Mouse (Mus musculus): ENCODE data around the gene Eif4g1.
"Not testable (repeated sequence)": the region's sequence is repeated elsewhere in the genome, so short reads cannot be mapped to it uniquely, and the experiment has no call there.

The Eif4g1 gene

DNA sequence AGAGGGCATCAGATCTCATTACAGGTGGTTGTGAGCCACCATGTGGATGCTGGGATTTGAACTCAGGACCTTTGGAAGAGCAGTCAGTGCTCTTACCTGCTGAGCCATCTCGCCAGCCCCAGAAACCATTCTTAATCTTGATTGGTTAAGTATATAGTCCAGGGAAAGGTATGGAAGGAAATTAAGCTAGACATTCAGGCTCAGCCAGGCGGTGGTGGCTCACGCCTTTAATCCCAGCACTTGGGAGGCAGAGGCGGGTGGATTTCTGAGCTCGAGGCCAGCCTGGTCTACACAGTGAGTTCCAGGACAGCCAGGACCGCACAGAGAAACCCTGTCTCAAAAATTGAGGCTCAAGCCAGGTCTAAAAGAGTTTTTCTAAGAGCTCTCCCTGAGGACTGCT, at the start of gene Eif4g1:
Gene Eif4g1 (plus strand): TSS at position 301 of the 400 bp plus-strand sequence.
- DNase-seq (ENCODE audit: low read depth) = not testable (repeated sequence)

DNA sequence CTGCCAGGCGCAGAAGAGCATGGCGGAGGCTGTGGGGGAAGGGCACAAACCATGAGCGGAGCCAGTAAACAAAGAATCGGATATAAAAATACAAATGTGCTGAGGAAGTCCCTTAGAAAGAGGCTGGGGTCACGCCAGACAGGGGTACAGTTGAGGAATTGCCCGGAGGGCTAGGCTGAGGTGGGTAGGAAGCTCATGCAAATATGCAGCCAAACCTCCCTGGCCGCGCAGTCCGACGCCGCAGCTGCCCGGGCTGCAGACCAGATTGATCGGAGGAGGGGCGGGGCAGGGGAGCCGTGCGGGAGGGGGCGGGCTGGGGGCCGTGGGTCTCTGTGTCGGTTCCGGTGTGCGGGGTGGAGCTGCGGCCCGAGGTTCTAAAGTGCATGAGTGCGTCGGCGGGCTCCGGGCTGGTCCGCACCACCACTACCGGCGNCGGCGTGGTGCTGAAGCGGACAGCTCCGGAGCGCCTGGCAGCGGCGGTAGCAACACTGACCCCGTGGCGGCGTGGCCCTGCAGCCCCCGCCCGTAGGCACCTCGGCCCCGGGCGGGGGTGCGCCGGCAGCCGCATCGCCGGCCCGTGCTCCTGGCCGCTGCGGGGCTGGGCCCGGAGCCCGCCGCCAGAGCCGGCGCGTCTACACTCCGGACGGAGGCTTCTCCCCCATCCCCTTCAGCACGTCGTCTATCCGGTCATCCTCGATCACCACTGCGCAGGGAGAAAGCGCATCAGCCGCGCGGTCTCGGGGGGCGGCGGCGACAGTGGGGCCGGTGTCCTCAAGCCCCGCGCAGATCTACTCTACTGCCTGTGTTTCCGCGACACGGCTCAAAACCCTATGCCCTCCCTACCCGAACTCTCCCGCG, 48.3 kb upstream of the Eif4g1 start:
- DNase-seq (ENCODE audit: low read depth) = no peak

DNA sequence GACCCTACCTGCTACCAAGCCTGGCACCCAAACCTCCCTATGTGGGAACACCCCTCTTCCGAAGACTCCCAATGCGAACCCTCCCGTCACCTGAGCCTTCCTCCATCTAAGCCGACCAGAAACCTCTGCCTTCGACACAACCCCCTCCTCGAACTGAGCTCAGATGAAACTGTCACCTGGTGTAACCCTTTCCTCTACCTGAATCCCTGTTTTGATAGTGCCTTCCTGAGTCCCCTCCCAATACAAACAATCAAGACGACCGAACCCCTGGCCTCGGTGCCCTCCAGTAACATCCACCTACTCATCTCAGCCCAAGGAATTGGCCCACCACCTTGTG, 47.7 kb upstream of the Eif4g1 start:
- DNase-seq (ENCODE audit: low read depth) = no peak

DNA sequence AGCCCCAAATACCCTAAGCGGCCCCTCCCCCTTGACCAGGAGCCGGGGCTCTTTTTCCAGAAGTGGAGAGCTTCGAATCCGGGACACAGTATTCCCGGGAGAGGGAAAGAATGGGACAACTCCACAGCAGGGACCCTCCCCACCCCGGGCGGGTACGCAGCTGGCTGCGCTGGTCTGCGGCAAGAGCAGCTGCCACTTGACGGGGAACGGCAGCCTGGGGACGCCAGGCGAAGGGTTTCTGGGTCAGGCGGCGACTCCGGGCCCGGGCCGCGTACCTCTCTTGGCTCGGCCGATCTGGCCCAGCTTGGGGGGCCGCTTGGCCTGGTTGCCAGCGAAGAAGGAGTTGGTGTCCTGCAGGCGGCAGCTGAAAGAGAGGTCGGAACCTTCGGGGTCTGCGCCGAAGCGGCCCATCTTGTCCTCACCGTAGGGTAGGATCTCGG, 47.3 kb upstream of the Eif4g1 start:
- DNase-seq (ENCODE audit: low read depth) = no peak

- DNase-seq (ENCODE audit: low read depth) = no peak
Measured at GRCm38 (mm10) chr16:20621191-20621990, 46.7 kb upstream of the Eif4g1 start, which contains the start of gene Camk2n2. Gene Camk2n2 (minus strand): TSS chr16:20621287.

- DNase-seq (ENCODE audit: low read depth) = no peak
Measured at GRCm38 (mm10) chr16:20621991-20622685, 46.0 kb upstream of the Eif4g1 start.

- no peak for DNase-seq (ENCODE audit: low read depth)
Measured at GRCm38 (mm10) chr16:20623211-20623610, 44.9 kb upstream of the Eif4g1 start.

- DNase-seq (ENCODE audit: low read depth) = no peak
Measured at GRCm38 (mm10) chr16:20628871-20629391, 39.2 kb upstream of the Eif4g1 start.

DNA sequence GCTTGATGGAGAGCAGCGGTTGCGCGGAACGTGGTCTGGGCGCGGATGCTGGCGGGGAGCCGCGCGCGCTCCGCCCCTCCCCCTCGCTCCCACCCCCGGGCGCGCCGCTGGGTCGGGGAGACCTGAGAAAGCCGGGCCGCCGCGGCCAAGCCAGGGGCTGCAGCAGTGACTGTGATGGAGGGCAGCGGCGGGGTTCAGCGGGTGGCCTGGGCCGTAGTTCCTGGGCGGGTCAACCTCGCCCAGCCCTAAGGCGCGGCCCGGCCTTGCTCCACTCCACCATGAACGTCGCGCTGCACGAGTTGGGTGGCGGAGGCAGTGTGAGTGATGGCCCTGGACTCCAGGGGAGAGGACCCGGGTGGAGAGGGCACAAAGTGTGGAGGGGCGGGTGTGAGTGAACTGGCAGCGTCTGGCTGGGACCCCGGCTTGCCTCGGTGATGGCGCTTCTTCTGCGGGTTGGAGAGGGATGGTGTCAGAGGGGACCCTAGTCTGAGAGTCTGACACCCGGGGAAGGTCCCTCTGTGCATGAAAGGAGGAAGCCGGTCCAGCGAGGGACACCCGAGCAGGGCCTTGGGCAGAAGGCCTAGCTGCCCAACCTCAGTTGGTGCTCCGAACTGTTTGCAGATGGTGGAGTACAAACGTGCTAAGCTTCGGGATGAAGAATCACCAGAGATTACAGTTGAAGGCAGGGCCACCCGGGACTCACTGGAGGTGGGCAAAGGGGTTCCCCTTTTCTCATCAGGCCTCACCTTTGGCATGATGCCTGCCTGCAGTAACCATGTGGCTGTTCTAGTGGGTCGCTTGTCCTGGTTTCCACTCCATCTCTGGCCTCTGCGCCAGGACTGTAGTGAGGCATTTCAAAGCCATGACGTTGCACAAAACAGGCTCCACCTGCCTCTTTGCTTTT, 38.1 kb upstream of the Eif4g1 start, which contains the start of gene Ece2:
Gene Ece2 (plus strand): TSS at position 98 of the 904 bp plus-strand sequence.
- no peak for DNase-seq (ENCODE audit: low read depth)

DNA sequence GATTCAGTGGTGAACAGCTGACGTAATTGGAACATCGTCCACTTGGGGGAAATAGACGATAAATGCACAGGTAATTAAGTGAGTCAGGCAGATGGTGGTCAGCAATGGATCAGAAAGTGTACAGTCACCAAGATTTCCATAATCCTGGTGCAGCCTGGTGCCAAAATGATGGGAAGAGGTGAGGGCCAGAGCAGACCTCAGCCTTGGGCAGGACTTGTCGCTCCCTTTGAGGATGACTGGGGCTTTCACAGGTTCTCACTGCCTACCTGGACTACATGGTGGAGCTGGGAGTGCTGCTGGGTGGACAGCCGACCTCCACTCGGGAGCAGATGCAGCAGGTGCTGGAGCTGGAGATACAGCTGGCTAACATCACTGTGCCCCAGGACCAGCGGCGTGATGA, 30.7 kb upstream of the Eif4g1 start:
- DNase-seq (ENCODE audit: low read depth) = no peak

- DNase-seq (ENCODE audit: low read depth) = no peak
Measured at GRCm38 (mm10) chr16:20638367-20638766, 29.7 kb upstream of the Eif4g1 start.

- DNase-seq (ENCODE audit: low read depth) = peak; percentile 23
Measured at GRCm38 (mm10) chr16:20642161-20642560, 26.0 kb upstream of the Eif4g1 start.

- DNase-seq (ENCODE audit: low read depth) = no peak
Measured at GRCm38 (mm10) chr16:20643911-20644310, 24.2 kb upstream of the Eif4g1 start.

- peak; percentile 87 for DNase-seq (ENCODE audit: low read depth)
Measured at GRCm38 (mm10) chr16:20651076-20651946, 16.8 kb upstream of the Eif4g1 start, which contains the start of gene Psmd2. Gene Psmd2 (plus strand): TSS chr16:20651652.

GRCm38 (mm10) chr16:20651947-20652310, 16.2 kb upstream of the Eif4g1 start:
- DNase-seq (ENCODE audit: low read depth) = no peak

GRCm38 (mm10) chr16:20653315-20653714, 14.8 kb upstream of the Eif4g1 start:
- DNase-seq (ENCODE audit: low read depth) = no peak

GRCm38 (mm10) chr16:20657661-20658060, 10.5 kb upstream of the Eif4g1 start:
- DNase-seq (ENCODE audit: low read depth) = no peak

- no peak for DNase-seq (ENCODE audit: low read depth)
Measured at GRCm38 (mm10) chr16:20670291-20670690, 2.2 kb downstream of the Eif4g1 start.

DNA sequence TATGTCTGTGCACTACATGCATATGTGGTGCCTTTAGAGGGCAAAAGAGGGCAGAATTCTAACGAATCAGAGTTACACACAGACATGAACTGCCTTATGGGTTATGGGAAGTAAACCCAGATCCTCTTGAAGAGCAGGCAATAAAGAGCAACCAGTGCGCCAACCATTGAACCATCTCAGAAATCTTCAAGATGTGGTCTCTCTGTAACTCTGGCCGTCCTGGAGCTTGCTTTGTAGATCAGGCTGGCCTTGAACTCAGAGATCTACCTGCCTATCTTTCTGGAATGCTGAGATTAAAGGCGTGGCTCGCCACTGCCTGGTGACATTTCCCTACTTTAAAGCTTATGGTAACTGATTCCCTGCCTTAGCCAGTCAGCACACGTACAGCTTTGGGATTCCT, 3.8 kb downstream of the Eif4g1 start:
- no peak for DNase-seq (ENCODE audit: low read depth)

- peak; percentile 85 for DNase-seq (ENCODE audit: low read depth)
Measured at GRCm38 (mm10) chr16:20672500-20672902, 4.4 kb downstream of the Eif4g1 start.
